Mouse (Mus musculus): Measurements from ENCODE around the gene Gcfc2. TPM values are rescaled to one million over a fixed set of nuclear protein-coding genes. Genes with fewer than 3 reads are reported as not detected.

Gcfc2 gene
- polyA plus RNA-seq (2012; rRNA removed): 0.26 and 1.0 TPM in 2 replicates

DNA sequence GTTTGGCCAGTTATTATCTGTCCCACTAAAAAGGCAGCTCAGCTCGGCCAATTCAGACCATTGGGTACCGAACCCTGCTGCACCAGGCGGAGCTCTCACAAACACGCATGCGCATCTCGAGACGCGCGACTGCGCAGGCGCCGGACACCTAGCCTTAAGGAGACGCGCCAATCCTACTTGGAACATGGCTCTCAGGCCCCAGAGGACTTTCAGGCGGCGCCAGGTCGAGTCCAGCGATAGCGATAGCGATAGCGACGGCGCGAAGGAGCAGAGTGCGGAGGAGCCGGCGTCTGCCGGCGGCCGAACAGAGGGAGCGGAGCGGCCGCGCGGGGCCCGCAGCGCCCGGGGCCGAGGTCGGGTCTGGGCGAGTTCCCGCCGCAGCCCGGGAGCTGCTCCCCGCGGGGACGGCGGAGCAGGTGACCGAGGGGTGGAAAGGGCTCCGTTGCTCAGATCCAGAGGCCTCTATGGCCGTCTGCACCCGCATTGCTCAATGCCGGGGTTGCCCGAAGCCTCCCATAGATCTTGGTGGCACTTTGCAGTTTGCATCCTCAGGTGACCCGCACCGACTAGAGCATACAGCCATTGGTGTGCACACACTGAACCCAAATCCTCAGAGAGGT lies at the start of gene Gcfc2:
Gcfc2 (plus strand) TSS at position 147 of the 620 bp plus-strand sequence.

DNA sequence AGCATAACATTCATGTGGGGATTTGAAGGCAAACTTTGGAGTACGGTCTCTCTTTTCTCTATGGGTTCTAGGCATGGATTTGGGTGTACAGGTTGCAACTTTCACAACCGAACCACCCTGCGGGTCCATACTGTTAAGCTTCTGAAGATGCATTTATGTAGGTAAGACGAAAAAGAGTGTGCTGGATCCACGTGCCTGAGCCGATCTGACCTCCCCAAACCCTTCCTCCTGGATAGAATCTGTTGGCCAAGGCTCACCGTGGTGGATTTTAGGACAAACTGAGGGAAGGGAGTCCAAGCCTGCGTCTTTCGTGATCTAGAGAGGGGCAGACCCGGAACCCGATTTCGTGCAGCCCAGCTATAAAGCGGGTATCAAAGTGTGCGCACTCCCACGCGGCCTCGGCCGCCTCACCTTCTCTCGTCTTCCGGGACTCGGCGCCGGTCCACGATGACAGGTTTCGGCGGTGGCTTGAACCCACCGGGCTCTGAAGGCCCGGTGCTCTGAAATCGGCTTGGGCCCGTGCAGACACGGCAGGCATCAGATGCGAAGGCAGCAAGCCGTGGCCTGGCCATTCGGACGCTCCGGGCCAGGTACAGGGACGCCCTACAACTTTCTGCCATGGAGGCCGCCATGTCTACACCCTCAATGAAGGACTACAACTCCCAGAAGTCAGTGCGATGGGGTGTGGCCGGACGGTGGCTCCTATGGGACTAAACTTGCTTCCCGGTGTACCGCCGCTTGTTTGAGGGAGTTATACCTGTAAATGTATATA lies 42.0 kb downstream of the Gcfc2 start, which contains the start of gene Mrpl19:
Mrpl19 (minus strand) TSS at position 663 of the 772 bp plus-strand sequence.

Other genes starting within 250 kb of the Gcfc2 start
- gene Mrpl19, start 42.3 kb downstream of the Gcfc2 start, polyA plus RNA-seq (2012; rRNA removed): 1.3 and 2.0 TPM in 2 replicates
- gene Eva1a, start 117.4 kb downstream of the Gcfc2 start, polyA plus RNA-seq (2012; rRNA removed): 2.7 and 4.6 TPM in 2 replicates

Data from stomach, adult 2 months (tissue).